Mouse (Mus musculus) liver, adult 2 months (tissue): ENCODE data around the gene Zfp663.

ENCODE experiments used
- CTCF ChIP-seq: fragments of 200-500 bp; IDR thresholded peaks from 2 replicates; pipeline ENCODE4 v1.5.1; 2011; ENCODE audit warnings: low read depth, low read length, control low read depth
- POLR2A ChIP-seq: fragments of 200-500 bp; IDR thresholded peaks from 2 replicates; pipeline ENCODE4 v1.6.1; 2011; ENCODE audit warnings: low read length, control low read depth; ENCODE audit not compliant: insufficient read depth; ENCODE audit errors: extremely low read depth

GRCm38 (mm10) chr2:165389299-165389952 is 20.9 kb upstream of the Zfp663 start:
- TF ChIP-seq CTCF (no peak), POLR2A (no peak)
